Mouse (Mus musculus): ENCODE data around the gene Cntnap2. TPM values are rescaled to one million over a fixed set of nuclear protein-coding genes. Genes with fewer than 3 reads are reported as not detected.

Cntnap2 gene
- total and polyA plus RNA-seq, 3 experiments = 0.30 to 0.79 (median 0.44) TPM

DNA sequence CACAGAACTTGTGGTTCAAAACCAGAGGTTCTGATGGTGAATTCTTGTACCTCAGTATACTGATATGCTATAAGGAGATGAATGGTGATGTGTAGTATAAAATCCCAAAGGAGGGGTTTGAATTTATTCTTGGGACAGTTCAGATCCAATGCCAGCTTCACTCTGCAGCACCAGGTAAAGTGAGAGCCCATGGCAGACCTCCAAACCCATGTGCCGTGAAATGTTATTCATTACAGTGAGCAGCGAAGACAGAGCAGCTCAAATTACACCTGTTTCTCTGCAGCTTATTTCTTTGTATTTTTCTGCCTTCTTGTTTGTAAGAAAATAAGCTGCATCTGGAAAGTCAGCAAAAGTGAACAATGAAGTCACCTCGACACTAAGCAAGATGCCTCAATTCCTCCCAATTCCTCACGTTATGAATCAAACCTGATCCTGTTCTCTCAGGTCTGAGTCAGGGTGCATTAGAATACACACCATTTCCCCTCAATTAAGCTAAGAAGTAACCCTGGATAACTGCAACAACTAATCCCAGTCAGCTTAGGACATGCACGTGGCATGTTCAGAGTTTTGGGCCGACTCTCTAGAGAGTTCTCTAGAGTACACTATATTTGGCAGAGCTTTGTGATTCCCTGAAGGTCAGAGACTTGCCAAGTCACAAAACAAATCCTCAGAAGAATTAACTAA, 915.5 kb downstream of the Cntnap2 start:
- TF ChIP-seq ZMIZ1 (IDR thresholded peaks at IDR 0.05; ENCODE audit: low read depth, low read length) (no peak), NELFE (IDR thresholded peaks at IDR 0.05; ENCODE audit: low read depth, low read length) (no peak), MXI1 (IDR thresholded peaks at IDR 0.05; ENCODE audit: low read depth, low read length) (no peak), MAZ (IDR thresholded peaks at IDR 0.05; ENCODE audit: low read depth, low read length) (no peak), MEF2A (IDR thresholded peaks at IDR 0.05; ENCODE audit: borderline replicate concordance, low read depth, low read length) (no peak), NRF1 (IDR thresholded peaks at IDR 0.05; ENCODE audit: low read depth, low read length) (no peak), CHD1 (IDR thresholded peaks at IDR 0.05; ENCODE audit: low read depth, low read length) (no peak), CTCF (conservative IDR thresholded peaks at IDR 0.05 in 1 of 2, IDR thresholded peaks at IDR 0.05 in 1 of 2; ENCODE audit: low read depth in 2 of 2, low read length in 2 of 2) (no peak), CHD2 (IDR thresholded peaks at IDR 0.05; ENCODE audit: low read length) (no peak), PAX5 (IDR thresholded peaks at IDR 0.05; ENCODE audit: low read length) (no peak)
- H3K27me3 ChIP-seq (replicated peaks) = no peaks in the 10 kb centered on the region
- H3K4me2 ChIP-seq (ENCODE audit: insufficient read depth, low read depth, poor library complexity, severe bottlenecking) = no peak overlapping the region
- in situ Hi-C loops (cut with MboI; ENCODE audit: low pct_ligation_motif_present, low pct_unique_long_range_greater_than_20kb, low sequenced_read_pairs) (no loop called here), dilution Hi-C loops (cut with MboI; ENCODE audit: extremely low pct_ligation_motif_present, extremely low pct_unique_long_range_greater_than_20kb, low sequenced_read_pairs) (no loop called here)
- no peak overlapping the region for H3K4me3 ChIP-seq (replicated peaks in 1 of 3; ENCODE audit: low read depth in 2 of 3, low read length in 2 of 3, poor library complexity in 1 of 3)
- H3K27ac ChIP-seq (ENCODE audit: insufficient read depth, low read depth) = no peak overlapping the region
- no peak for DNase-seq (ENCODE audit: extremely low read depth)
- no peaks in the 10 kb centered on the region for H3K4me1 ChIP-seq (ENCODE audit: control insufficient read depth in 1 of 2, insufficient read depth in 2 of 2)
- peaks cover 34% of the 10 kb centered on the region for H3K9me3 ChIP-seq (replicated peaks; ENCODE audit: low read length)
- H3K36me3 ChIP-seq (replicated peaks in 1 of 2; ENCODE audit: control insufficient read depth in 1 of 2, insufficient read depth in 1 of 2, low read length in 1 of 2) = no peaks in the 10 kb centered on the region
- no peaks in the 10 kb centered on the region for H3K79me2 ChIP-seq (replicated peaks; ENCODE audit: control insufficient read depth, extremely low read depth, insufficient read depth, poor library complexity, severe bottlenecking)
- H3K9ac ChIP-seq (ENCODE audit: insufficient read depth, low read depth) = no peak overlapping the region

DNA sequence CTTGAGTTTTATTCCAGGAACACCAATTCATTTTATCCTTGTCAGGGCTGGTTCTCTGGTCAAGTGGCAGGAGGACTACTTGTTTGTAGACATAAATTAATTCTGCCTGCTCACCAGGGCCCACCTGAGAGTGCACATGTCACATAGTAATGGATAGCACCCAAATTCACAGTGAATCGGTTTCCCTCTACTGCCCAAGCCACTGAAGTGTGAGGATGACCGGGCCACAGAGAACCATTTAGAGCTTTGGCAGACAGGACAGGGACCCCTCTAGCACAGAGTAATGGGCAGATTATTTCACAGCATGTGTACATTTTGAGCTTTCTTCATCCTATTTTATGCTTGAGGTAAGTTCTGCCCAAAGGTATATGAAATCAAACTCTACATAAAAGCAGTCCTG, 920.0 kb downstream of the Cntnap2 start:
- no peak overlapping the region for H3K4me2 ChIP-seq (ENCODE audit: insufficient read depth, low read depth, poor library complexity, severe bottlenecking)
- H3K4me3 ChIP-seq (replicated peaks in 1 of 3; ENCODE audit: low read depth in 2 of 3, low read length in 2 of 3, poor library complexity in 1 of 3) = no peak overlapping the region
- DNase-seq (ENCODE audit: extremely low read depth) = no peak
- peaks cover 36% of the 10 kb centered on the region for H3K9me3 ChIP-seq (replicated peaks; ENCODE audit: low read length)
- no peaks in the 10 kb centered on the region for H3K79me2 ChIP-seq (replicated peaks; ENCODE audit: control insufficient read depth, extremely low read depth, insufficient read depth, poor library complexity, severe bottlenecking)
- H3K27me3 ChIP-seq (replicated peaks) = no peaks in the 10 kb centered on the region
- TF ChIP-seq CTCF (conservative IDR thresholded peaks at IDR 0.05 in 1 of 2, IDR thresholded peaks at IDR 0.05 in 1 of 2; ENCODE audit: low read depth in 2 of 2, low read length in 2 of 2) (no peak), E2F4 (IDR thresholded peaks at IDR 0.05; ENCODE audit: insufficient replicate concordance, low read depth, low read length) (no peak), BHLHE40 (IDR thresholded peaks at IDR 0.05; ENCODE audit: low read depth, low read length) (no peak), NRF1 (IDR thresholded peaks at IDR 0.05; ENCODE audit: low read depth, low read length) (no peak), CHD2 (IDR thresholded peaks at IDR 0.05; ENCODE audit: low read length) (no peak), SIN3A (IDR thresholded peaks at IDR 0.05; ENCODE audit: low read length) (no peak), ELF1 (IDR thresholded peaks at IDR 0.05; ENCODE audit: low read depth, low read length) (no peak), SMC3 (IDR thresholded peaks at IDR 0.05; ENCODE audit: low read depth, low read length) (no peak), JUND (conservative IDR thresholded peaks at IDR 0.05; ENCODE audit: low read depth, low read length) (no peak), JUN (IDR thresholded peaks at IDR 0.05; ENCODE audit: insufficient read depth, low read depth, low read length) (no peak), POLR2A (IDR thresholded peaks at IDR 0.05; ENCODE audit: low read depth, low read length) (no peak), RCOR1 (conservative IDR thresholded peaks at IDR 0.05; ENCODE audit: low read depth, low read length) (no peak), GABPA (IDR thresholded peaks at IDR 0.05; ENCODE audit: insufficient replicate concordance, low read depth, low read length) (no peak), UBTF (IDR thresholded peaks at IDR 0.05; ENCODE audit: low read depth, low read length) (no peak), TBP (conservative IDR thresholded peaks at IDR 0.05; ENCODE audit: low read depth, low read length) (no peak), ETS1 (conservative IDR thresholded peaks at IDR 0.05; ENCODE audit: low read depth, low read length) (no peak), USF1 (IDR thresholded peaks at IDR 0.05; ENCODE audit: low read depth, low read length) (no peak), ZKSCAN1 (IDR thresholded peaks at IDR 0.05; ENCODE audit: borderline replicate concordance, low read depth, low read length) (no peak), HCFC1 (IDR thresholded peaks at IDR 0.05; ENCODE audit: low read depth, low read length) (no peak), POLR2AphosphoS2 (IDR thresholded peaks at IDR 0.05; ENCODE audit: low read depth, low read length) (no peak)
- H3K36me3 ChIP-seq (replicated peaks in 1 of 2; ENCODE audit: control insufficient read depth in 1 of 2, insufficient read depth in 1 of 2, low read length in 1 of 2) = no peaks in the 10 kb centered on the region
- H3K27ac ChIP-seq (ENCODE audit: insufficient read depth, low read depth) = no peak overlapping the region
- in situ Hi-C loops (cut with MboI; ENCODE audit: low pct_ligation_motif_present, low pct_unique_long_range_greater_than_20kb, low sequenced_read_pairs) (no loop called here), dilution Hi-C loops (cut with MboI; ENCODE audit: extremely low pct_ligation_motif_present, extremely low pct_unique_long_range_greater_than_20kb, low sequenced_read_pairs) (no loop called here)
- no peak overlapping the region for H3K9ac ChIP-seq (ENCODE audit: insufficient read depth, low read depth)
- no peaks in the 10 kb centered on the region for H3K4me1 ChIP-seq (ENCODE audit: control insufficient read depth in 1 of 2, insufficient read depth in 2 of 2)
